Mouse (Mus musculus): ENCODE results near the gene D1Pas1.

DNA sequence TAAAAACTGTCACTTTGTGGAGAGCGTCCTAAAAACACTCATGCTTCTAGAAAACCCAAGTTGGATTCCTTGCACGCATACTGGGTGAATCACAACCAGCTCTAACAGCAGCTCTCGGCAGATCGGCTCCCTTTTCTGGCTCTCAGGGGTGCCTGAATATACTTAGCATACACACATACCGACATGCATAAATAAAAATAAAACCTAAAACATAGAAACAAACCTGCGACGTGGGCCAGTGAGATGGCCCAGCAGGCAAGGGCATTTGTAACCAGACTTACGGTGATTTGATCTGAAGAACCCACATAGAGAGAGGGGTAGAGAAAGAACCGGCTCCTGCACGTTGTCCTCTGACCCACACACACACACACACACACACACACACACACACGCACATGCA is 17.9 kb downstream of the D1Pas1 start:
- TF ChIP-seq CTCF (IDR thresholded peaks at IDR 0.05; ENCODE audit: insufficient read depth, low read depth, low read length) (no peak), POLR2A (IDR thresholded peaks at IDR 0.05; ENCODE audit: insufficient read depth, low read depth, low read length) (no peak)

Data from olfactory bulb, adult 2 months (tissue).